Mouse (Mus musculus): ENCODE measurements around the gene Pin1rt1. TPM values are rescaled to one million over a fixed set of nuclear protein-coding genes. Genes with fewer than 3 reads are reported as not detected.

Gene Pin1rt1
- polyA plus RNA-seq (2012; rRNA removed) = not detected in 2 replicates

- DNase-seq (ENCODE audit: extremely low spot score in 1 of 2, low spot score in 1 of 2) = no peak
Measured at GRCm38 (mm10) chr2:104716279-104716678, at the start of gene Pin1rt1. TSS of gene Pin1rt1 (minus strand) at chr2:104716379.

GRCm38 (mm10) chr2:104764018-104764417 lies 47.8 kb upstream of the Pin1rt1 start:
- no peak for DNase-seq (ENCODE audit: extremely low spot score in 1 of 2, low spot score in 1 of 2)

- DNase-seq (ENCODE audit: extremely low spot score in 1 of 2, low spot score in 1 of 2) = peak in 1 of 2 experiments; percentile 6
Measured at GRCm38 (mm10) chr2:104763134-104763703, 47.0 kb upstream of the Pin1rt1 start.

- DNase-seq (ENCODE audit: extremely low spot score in 1 of 2, low spot score in 1 of 2) = peak in 1 of 2 experiments; percentile 35
Measured at GRCm38 (mm10) chr2:104750611-104751010, 34.4 kb upstream of the Pin1rt1 start.

GRCm38 (mm10) chr2:104748652-104749183 lies 32.5 kb upstream of the Pin1rt1 start:
- DNase-seq (ENCODE audit: extremely low spot score in 1 of 2, low spot score in 1 of 2) = no peak

- no peak for DNase-seq (ENCODE audit: extremely low spot score in 1 of 2, low spot score in 1 of 2)
Measured at GRCm38 (mm10) chr2:104746251-104746650, 30.1 kb upstream of the Pin1rt1 start.

GRCm38 (mm10) chr2:104743971-104744370 lies 27.8 kb upstream of the Pin1rt1 start:
- no peak for DNase-seq (ENCODE audit: extremely low spot score in 1 of 2, low spot score in 1 of 2)

- DNase-seq (ENCODE audit: extremely low spot score in 1 of 2, low spot score in 1 of 2) = no peak
Measured at GRCm38 (mm10) chr2:104743160-104743559, 27.0 kb upstream of the Pin1rt1 start.

GRCm38 (mm10) chr2:104742741-104743064 lies 26.5 kb upstream of the Pin1rt1 start, which contains the start of gene Depdc7:
TSS of gene Depdc7 (minus strand) at chr2:104742878.
- peak; percentile 55 to 82 for DNase-seq (ENCODE audit: extremely low spot score in 1 of 2, low spot score in 1 of 2)

- no peak for DNase-seq (ENCODE audit: extremely low spot score in 1 of 2, low spot score in 1 of 2)
Measured at GRCm38 (mm10) chr2:104741896-104742740, 25.9 kb upstream of the Pin1rt1 start.

- DNase-seq (ENCODE audit: extremely low spot score in 1 of 2, low spot score in 1 of 2) = no peak
Measured at GRCm38 (mm10) chr2:104741015-104741758, 25.0 kb upstream of the Pin1rt1 start.

- no peak for DNase-seq (ENCODE audit: extremely low spot score in 1 of 2, low spot score in 1 of 2)
Measured at GRCm38 (mm10) chr2:104740248-104740949, 24.2 kb upstream of the Pin1rt1 start.

- DNase-seq (ENCODE audit: extremely low spot score in 1 of 2, low spot score in 1 of 2) = no peak
Measured at GRCm38 (mm10) chr2:104739691-104740090, 23.5 kb upstream of the Pin1rt1 start.

- no peak for DNase-seq (ENCODE audit: extremely low spot score in 1 of 2, low spot score in 1 of 2)
Measured at GRCm38 (mm10) chr2:104736241-104736640, 20.1 kb upstream of the Pin1rt1 start.

GRCm38 (mm10) chr2:104732562-104733256 lies 16.5 kb upstream of the Pin1rt1 start:
- no peak for DNase-seq (ENCODE audit: extremely low spot score in 1 of 2, low spot score in 1 of 2)

GRCm38 (mm10) chr2:104732033-104732444 lies 15.9 kb upstream of the Pin1rt1 start:
- no peak for DNase-seq (ENCODE audit: extremely low spot score in 1 of 2, low spot score in 1 of 2)

GRCm38 (mm10) chr2:104727369-104727768 lies 11.2 kb upstream of the Pin1rt1 start:
- no peak for DNase-seq (ENCODE audit: extremely low spot score in 1 of 2, low spot score in 1 of 2)

- DNase-seq (ENCODE audit: extremely low spot score in 1 of 2, low spot score in 1 of 2) = no peak
Measured at GRCm38 (mm10) chr2:104722021-104722420, 5.8 kb upstream of the Pin1rt1 start.

- no peak for DNase-seq (ENCODE audit: extremely low spot score in 1 of 2, low spot score in 1 of 2)
Measured at GRCm38 (mm10) chr2:104717827-104718226, 1.6 kb upstream of the Pin1rt1 start.

- DNase-seq (ENCODE audit: extremely low spot score in 1 of 2, low spot score in 1 of 2) = no peak
Measured at GRCm38 (mm10) chr2:104717231-104717735, 1.1 kb upstream of the Pin1rt1 start.

Data from frontal cortex, adult 2 months (tissue).